ENCODE assay signal across 1 mouse cellular context in genomic region chr16:4080419-4080818, GRCm38 (mm10). TPM values are rescaled to one million over a fixed set of nuclear protein-coding genes. Genes with fewer than 3 reads are reported as not detected.
"Had no signal": no experiment of that assay in that cellular context is flagged by ENCODE, and none has a peak within 500 bp of the region (broad histone marks: within the 10 kb centered on the region; RNA-seq: fewer than 3 reads in every experiment).

No protein-coding gene starts in this region.

RNA-seq across cellular contexts. Expression of gene Dnase1, which starts 43.7 kb away (rescaled TPM):
- polyA plus RNA-seq: urinary bladder, adult 2 months had no signal
